Mouse (Mus musculus): Measurements from ENCODE around the gene H2-Ab1. TPM values are rescaled to one million over a fixed set of nuclear protein-coding genes. Genes with fewer than 3 reads are reported as not detected.
"Not testable (repeated sequence)": the region's sequence is repeated elsewhere in the genome, so short reads cannot be mapped to it uniquely, and the experiment has no call there.

The H2-Ab1 gene
- polyA plus RNA-seq, 1 experiment from 2014 or later, result 5.3 TPM

- not testable (repeated sequence) for ATAC-seq (ENCODE audit: insufficient number of reproducible peaks, insufficient read depth, low FRiP score, low TSS enrichment, low read depth); H3K9me3 ChIP-seq; H3K9ac ChIP-seq; H3K36me3 ChIP-seq; H3K4me2 ChIP-seq; H3K27ac ChIP-seq; H3K4me1 ChIP-seq; H3K4me3 ChIP-seq
- H3K27me3 ChIP-seq, result peaks cover 29% of the 10 kb centered on the region
- 94% methylated on average over 9 of the region's 11 CpGs for WGBS
These were observed 38.4 kb upstream of the H2-Ab1 start for GRCm38 (mm10) chr17:34219096-34219495.

- 91% methylated on average over 3 of the region's 7 CpGs for WGBS
- not testable (repeated sequence) for H3K36me3 ChIP-seq
These were observed 37.7 kb upstream of the H2-Ab1 start for GRCm38 (mm10) chr17:34219801-34220200.

GRCm38 (mm10) chr17:34220401-34220800 is 37.1 kb upstream of the H2-Ab1 start:
- ATAC-seq (ENCODE audit: insufficient number of reproducible peaks, insufficient read depth, low FRiP score, low TSS enrichment, low read depth); H3K4me3 ChIP-seq; H3K9me3 ChIP-seq; H3K4me1 ChIP-seq; H3K27ac ChIP-seq; H3K36me3 ChIP-seq; H3K9ac ChIP-seq; H3K4me2 ChIP-seq: not testable (repeated sequence)
- 85% methylated on average over 7 of the region's 16 CpGs for WGBS
- H3K27me3 ChIP-seq, result peaks cover 16% of the 10 kb centered on the region

More at GRCm38 (mm10) chr17:34219801-34220200, 37.7 kb upstream of the H2-Ab1 start:
- not testable (repeated sequence) for H3K9ac ChIP-seq; H3K9me3 ChIP-seq; H3K4me1 ChIP-seq; H3K4me2 ChIP-seq; H3K4me3 ChIP-seq; ATAC-seq (ENCODE audit: insufficient number of reproducible peaks, insufficient read depth, low FRiP score, low TSS enrichment, low read depth); H3K27ac ChIP-seq
- peaks cover 22% of the 10 kb centered on the region for H3K27me3 ChIP-seq

GRCm38 (mm10) chr17:34224816-34225215 is 32.7 kb upstream of the H2-Ab1 start:
- no peak overlapping the region for H3K9ac ChIP-seq
- no peak overlapping the region for H3K27ac ChIP-seq
- 93% methylated on average over 3 of the region's 3 CpGs for WGBS
- H3K9me3 ChIP-seq, result no peaks in the 10 kb centered on the region
- no peak overlapping the region for H3K4me2 ChIP-seq
- H3K4me1 ChIP-seq, result no peaks in the 10 kb centered on the region
- H3K4me3 ChIP-seq, result no peak overlapping the region
- H3K36me3 ChIP-seq, result no peaks in the 10 kb centered on the region
- no peaks in the 10 kb centered on the region for H3K27me3 ChIP-seq
- ATAC-seq (ENCODE audit: insufficient number of reproducible peaks, insufficient read depth, low FRiP score, low TSS enrichment, low read depth), result no peak

GRCm38 (mm10) chr17:34225426-34225825 is 32.1 kb upstream of the H2-Ab1 start:
- no peak overlapping the region for H3K27ac ChIP-seq
- H3K9ac ChIP-seq, result no peak overlapping the region
- H3K4me1 ChIP-seq, result no peaks in the 10 kb centered on the region
- no peaks in the 10 kb centered on the region for H3K27me3 ChIP-seq
- H3K4me2 ChIP-seq, result no peak overlapping the region
- H3K36me3 ChIP-seq, result no peaks in the 10 kb centered on the region
- H3K9me3 ChIP-seq, result no peaks in the 10 kb centered on the region
- no peak overlapping the region for H3K4me3 ChIP-seq
- WGBS, result 94% methylated on average over 8 of the region's 8 CpGs
- ATAC-seq (ENCODE audit: insufficient number of reproducible peaks, insufficient read depth, low FRiP score, low TSS enrichment, low read depth), result no peak

- ATAC-seq (ENCODE audit: insufficient number of reproducible peaks, insufficient read depth, low FRiP score, low TSS enrichment, low read depth), result not testable (repeated sequence)
- 97% methylated on average over 17 of the region's 23 CpGs for WGBS
These were observed 31.6 kb upstream of the H2-Ab1 start for GRCm38 (mm10) chr17:34225911-34226310.

GRCm38 (mm10) chr17:34230971-34231370 is 26.5 kb upstream of the H2-Ab1 start:
- not testable (repeated sequence) for ATAC-seq (ENCODE audit: insufficient number of reproducible peaks, insufficient read depth, low FRiP score, low TSS enrichment, low read depth); H3K9me3 ChIP-seq; H3K4me2 ChIP-seq; H3K36me3 ChIP-seq; H3K27me3 ChIP-seq; H3K4me1 ChIP-seq; H3K9ac ChIP-seq; H3K4me3 ChIP-seq; H3K27ac ChIP-seq
- WGBS, result 91% methylated on average over 9 of the region's 9 CpGs

More at GRCm38 (mm10) chr17:34225911-34226310, 31.6 kb upstream of the H2-Ab1 start:
- H3K4me1 ChIP-seq, H3K27ac ChIP-seq, H3K36me3 ChIP-seq, H3K27me3 ChIP-seq, H3K9ac ChIP-seq, H3K4me3 ChIP-seq, H3K4me2 ChIP-seq, H3K9me3 ChIP-seq: not testable (repeated sequence)

- H3K27ac ChIP-seq; H3K27me3 ChIP-seq; H3K4me2 ChIP-seq; H3K4me3 ChIP-seq; ATAC-seq (ENCODE audit: insufficient number of reproducible peaks, insufficient read depth, low FRiP score, low TSS enrichment, low read depth); H3K4me1 ChIP-seq; H3K36me3 ChIP-seq; H3K9ac ChIP-seq; H3K9me3 ChIP-seq: not testable (repeated sequence)
- WGBS, result 91% methylated on average over 6 of the region's 7 CpGs
These were observed 25.5 kb upstream of the H2-Ab1 start for GRCm38 (mm10) chr17:34232021-34232420.

GRCm38 (mm10) chr17:34234926-34235325 is 22.6 kb upstream of the H2-Ab1 start:
- no peaks in the 10 kb centered on the region for H3K4me1 ChIP-seq
- no peaks in the 10 kb centered on the region for H3K36me3 ChIP-seq
- no peak overlapping the region for H3K4me2 ChIP-seq
- H3K4me3 ChIP-seq, result no peak overlapping the region
- no peak overlapping the region for H3K27ac ChIP-seq
- no peak for ATAC-seq (ENCODE audit: insufficient number of reproducible peaks, insufficient read depth, low FRiP score, low TSS enrichment, low read depth)
- no peaks in the 10 kb centered on the region for H3K9me3 ChIP-seq
- WGBS, result 44% methylated on average over 9 of the region's 9 CpGs
- no peak overlapping the region for H3K9ac ChIP-seq
- no peaks in the 10 kb centered on the region for H3K27me3 ChIP-seq

- Histone ChIP-seq H3K4me2 (no peak overlapping the region), H3K27me3 (no peaks in the 10 kb centered on the region), H3K27ac (no peak overlapping the region), H3K36me3 (no peaks in the 10 kb centered on the region), H3K9ac (no peak overlapping the region), H3K4me1 (no peaks in the 10 kb centered on the region), H3K4me3 (no peak overlapping the region), H3K9me3 (peaks cover 3% of the 10 kb centered on the region; the same call in 1 of the 2 replicates)
- 85% methylated on average over 5 of the region's 5 CpGs for WGBS
- ATAC-seq (ENCODE audit: insufficient number of reproducible peaks, insufficient read depth, low FRiP score, low TSS enrichment, low read depth), result no peak
These were observed 20.8 kb upstream of the H2-Ab1 start for GRCm38 (mm10) chr17:34236691-34237090.

- Histone ChIP-seq H3K27ac (no peak overlapping the region), H3K4me1 (no peaks in the 10 kb centered on the region)
These were observed 19.7 kb upstream of the H2-Ab1 start for GRCm38 (mm10) chr17:34237741-34238140.

GRCm38 (mm10) chr17:34238706-34239105 is 18.8 kb upstream of the H2-Ab1 start, which contains the start of gene H2-Ob:
H2-Ob (plus strand) TSS chr17:34238903.
- H3K4me3 ChIP-seq, result no peak within 1 kb of the TSS
- H3K36me3 ChIP-seq, result no peaks in the 10 kb centered on the region
- H3K4me2 ChIP-seq, result no peak within 1 kb of the TSS
- H3K27ac ChIP-seq, result no peak within 1 kb of the TSS
- no peak for ATAC-seq (ENCODE audit: insufficient number of reproducible peaks, insufficient read depth, low FRiP score, low TSS enrichment, low read depth)
- H3K27me3 ChIP-seq, result no peaks in the 10 kb centered on the region
- 64% methylated on average over 3 of the region's 3 CpGs for WGBS
- H3K4me1 ChIP-seq, result no peaks in the 10 kb centered on the region
- peaks cover 6% of the 10 kb centered on the region; the same call in 1 of the 2 replicates for H3K9me3 ChIP-seq
- H3K9ac ChIP-seq, result no peak within 1 kb of the TSS

More at GRCm38 (mm10) chr17:34237741-34238140, 19.7 kb upstream of the H2-Ab1 start:
- H3K9me3 ChIP-seq, result peaks cover 6% of the 10 kb centered on the region; the same call in 1 of the 2 replicates
- 80% methylated on average over 3 of the region's 3 CpGs for WGBS
- H3K4me2 ChIP-seq, result no peak overlapping the region
- no peak overlapping the region for H3K9ac ChIP-seq
- H3K27me3 ChIP-seq, result no peaks in the 10 kb centered on the region
- no peak for ATAC-seq (ENCODE audit: insufficient number of reproducible peaks, insufficient read depth, low FRiP score, low TSS enrichment, low read depth)
- no peak overlapping the region for H3K4me3 ChIP-seq
- no peaks in the 10 kb centered on the region for H3K36me3 ChIP-seq
